Mouse (Mus musculus) megakaryocyte, embryonic 14.5 days (primary cell): ENCODE measurements at regions not wholly inside any gene's neighbourhood (a gene's known extent, or its start where the extent isn't known, plus 50 kb on each side); places are given as distances from the start of the nearest gene placed in this dataset.

Experiments used
- FLI1 ChIP-seq: IDR thresholded peaks from 2 replicates; pipeline ENCODE4 v1.6.1; 2012; ENCODE audit warnings: low read length, inconsistent platforms, mixed read lengths
- GATA1 ChIP-seq: IDR thresholded peaks from 3 replicates; pipeline ENCODE4 v1.6.1; 2012; ENCODE audit warnings: mixed read lengths, low read length, inconsistent platforms, borderline replicate concordance

GRCm38 (mm10) chr5:75734508-75734907, 159.8 kb downstream of the Kit start:
- TF ChIP-seq GATA1 (no peak), FLI1 (no peak)
